Mouse (Mus musculus) kidney, adult 2 months (tissue): ENCODE data around the gene Disp1. TPM values are rescaled to one million over a fixed set of nuclear protein-coding genes. Genes with fewer than 3 reads are reported as not detected.

Source experiments
- DNase-seq: peaks from one replicate; pipeline ENCODE4 v3.0.0; 2021
- H3K27ac ChIP-seq: fragments of 200-500 bp; 2 replicates; pipeline ENCODE4 v1.5.1; 2012; ENCODE audit warnings: low read depth, low read length, control low read depth, inconsistent platforms; ENCODE audit not compliant: insufficient read depth
- H3K27me3 ChIP-seq: fragments of 200-500 bp; replicated peaks from 2 replicates; pipeline ENCODE4 v1.6.1; 2012; ENCODE audit warnings: mild to moderate bottlenecking, moderate library complexity, low read length, inconsistent platforms; ENCODE audit not compliant: control insufficient read depth, insufficient read depth
- H3K36me3 ChIP-seq: fragments of 200-500 bp; 2 replicates; pipeline ENCODE4 v1.6.1; 2012; ENCODE audit warnings: mild to moderate bottlenecking, moderate library complexity, low read length, inconsistent platforms; ENCODE audit not compliant: control insufficient read depth, insufficient read depth
- H3K4me1 ChIP-seq: fragments of 200-500 bp; 2 replicates; pipeline ENCODE4 v1.6.1; 2011; ENCODE audit warnings: low read length; ENCODE audit not compliant: control insufficient read depth, insufficient read depth
- H3K4me3 ChIP-seq: fragments of 200-500 bp; 2 replicates; pipeline ENCODE4 v1.5.1; 2011; ENCODE audit warnings: mild to moderate bottlenecking, low read depth, low read length, control low read depth; ENCODE audit not compliant: insufficient read depth
- CTCF ChIP-seq: fragments of 200-500 bp; conservative IDR thresholded peaks from 2 replicates; pipeline ENCODE4 v1.5.1; 2011; ENCODE audit warnings: low read depth, mild to moderate bottlenecking, control low read depth, low read length, moderate library complexity, mixed read lengths; ENCODE audit not compliant: insufficient read depth, insufficient read length
- POLR2A ChIP-seq: fragments of 200-500 bp; IDR thresholded peaks from one replicate; pipeline ENCODE4 v1.6.1; 2011; ENCODE audit warnings: low read depth, low read length, control low read depth
- WGBS: fragments of 180-500 bp; shearing (Covaris S2); methylation state at CpG from one replicate; pipeline ENCODE4 v1.1.7; 2018; 5-methylcytosine and 5-hydroxymethylcytosine counted together
- polyA plus RNA-seq: library from polyadenylated mRNA; depleted of rRNA; stranded (reverse); fragments of >200 nt; gene quantifications from 2 replicates; pipeline ENCODE4 v1.2.3, GENCODE M21; 2012

Gene Disp1
- polyA plus RNA-seq, 1 experiment = 5.5 TPM

GRCm38 (mm10) chr1:183149571-183150105, 71.7 kb downstream of the Disp1 start:
- Histone ChIP-seq H3K4me1 (0 out of 2 replicates have a peak, but pooled peaks cover 5% of the 10 kb centered on the region), H3K27me3 (no peaks in the 10 kb centered on the region; the same call in 1 of the 2 replicates), H3K4me3 (no peak overlapping the region), H3K27ac (no peak overlapping the region), H3K36me3 (no peaks in the 10 kb centered on the region)
- DNase-seq = no peak
- TF ChIP-seq CTCF (no peak), POLR2A (no peak)
- 67% methylated on average over 5 of the region's 5 CpGs for WGBS

- WGBS = 15% methylated on average over 5 of the region's 5 CpGs
- DNase-seq = peak; percentile 49
- TF ChIP-seq CTCF (no peak), POLR2A (no peak)
- Histone ChIP-seq H3K27me3 (no peaks in the 10 kb centered on the region; the same call in 1 of the 2 replicates), H3K4me1 (0 out of 2 replicates have a peak, but pooled peaks cover 5% of the 10 kb centered on the region), H3K36me3 (no peaks in the 10 kb centered on the region), H3K27ac (no peak overlapping the region), H3K4me3 (no peak overlapping the region)
Observed at GRCm38 (mm10) chr1:183147438-183147841, 73.9 kb downstream of the Disp1 start.

- no peak for TF ChIP-seq CTCF
- no peak for TF ChIP-seq POLR2A
- no peak overlapping the region for H3K27ac ChIP-seq
- 0 out of 2 replicates have a peak, but pooled peaks cover 5% of the 10 kb centered on the region for H3K4me1 ChIP-seq
- WGBS = 36% methylated on average over 9 of the region's 9 CpGs
- H3K27me3 ChIP-seq = no peaks in the 10 kb centered on the region; the same call in 1 of the 2 replicates
- peak; percentile 6 for DNase-seq
- H3K4me3 ChIP-seq = no peak overlapping the region
- H3K36me3 ChIP-seq = no peaks in the 10 kb centered on the region
Observed at GRCm38 (mm10) chr1:183146795-183147194, 74.5 kb downstream of the Disp1 start.

- H3K27me3 ChIP-seq = no peaks in the 10 kb centered on the region; the same call in 1 of the 2 replicates
- no peaks in the 10 kb centered on the region for H3K36me3 ChIP-seq
- WGBS = 69% methylated on average over 7 of the region's 7 CpGs
- DNase-seq = peak; percentile 7
- 0 out of 2 replicates have a peak, but pooled peaks cover 5% of the 10 kb centered on the region for H3K4me1 ChIP-seq
- H3K27ac ChIP-seq = no peak overlapping the region
- no peak overlapping the region for H3K4me3 ChIP-seq
- TF ChIP-seq CTCF (no peak), POLR2A (no peak)
Observed at GRCm38 (mm10) chr1:183146102-183146735, 75.1 kb downstream of the Disp1 start.

- Histone ChIP-seq H3K27ac (no peak overlapping the region), H3K4me1 (0 out of 2 replicates have a peak, but pooled peaks cover 5% of the 10 kb centered on the region), H3K27me3 (no peaks in the 10 kb centered on the region; the same call in 1 of the 2 replicates), H3K4me3 (no peak overlapping the region), H3K36me3 (no peaks in the 10 kb centered on the region)
- 32% methylated on average over 4 of the region's 4 CpGs for WGBS
- no peak for TF ChIP-seq POLR2A
- TF ChIP-seq CTCF = no peak
- peak; percentile 19 for DNase-seq
Observed at GRCm38 (mm10) chr1:183144602-183145205, 76.6 kb downstream of the Disp1 start.

GRCm38 (mm10) chr1:183143246-183143645, 78.1 kb downstream of the Disp1 start:
- H3K4me3 ChIP-seq = no peak overlapping the region
- H3K4me1 ChIP-seq = 0 out of 2 replicates have a peak, but pooled peaks cover 5% of the 10 kb centered on the region
- 84% methylated on average over 7 of the region's 7 CpGs for WGBS
- no peak for TF ChIP-seq CTCF
- TF ChIP-seq POLR2A = no peak
- no peaks in the 10 kb centered on the region; the same call in 1 of the 2 replicates for H3K27me3 ChIP-seq
- H3K27ac ChIP-seq = no peak overlapping the region
- H3K36me3 ChIP-seq = no peaks in the 10 kb centered on the region
- DNase-seq = no peak

GRCm38 (mm10) chr1:183142566-183142965, 78.8 kb downstream of the Disp1 start:
- Histone ChIP-seq H3K4me3 (no peak overlapping the region), H3K27me3 (no peaks in the 10 kb centered on the region; the same call in 1 of the 2 replicates), H3K27ac (no peak overlapping the region), H3K4me1 (0 out of 2 replicates have a peak, but pooled peaks cover 5% of the 10 kb centered on the region), H3K36me3 (no peaks in the 10 kb centered on the region)
- TF ChIP-seq POLR2A (no peak), CTCF (no peak)
- WGBS = 84% methylated on average over 5 of the region's 5 CpGs
- no peak for DNase-seq
